Mouse (Mus musculus) olfactory bulb, adult 2 months (tissue): ENCODE measurements around the gene Slc7a1.

Source experiments
- CTCF ChIP-seq: fragments of 200-500 bp; IDR thresholded peaks from 2 replicates; pipeline ENCODE4 v1.5.1; 2012; ENCODE audit warnings: low read depth, mild to moderate bottlenecking, low read length, moderate library complexity; ENCODE audit not compliant: insufficient read depth
- POLR2A ChIP-seq: fragments of 200-500 bp; IDR thresholded peaks from 2 replicates; pipeline ENCODE4 v1.6.1; 2012; ENCODE audit warnings: mild to moderate bottlenecking, low read depth, low read length, moderate library complexity; ENCODE audit not compliant: insufficient read depth

- TF ChIP-seq POLR2A, result no peak
- TF ChIP-seq CTCF, result no peak
These were observed 53.2 kb downstream of the Slc7a1 start for GRCm38 (mm10) chr5:148346543-148346942.
